ENCODE assay signal across 9 mouse cellular contexts in the genomic region with DNA sequence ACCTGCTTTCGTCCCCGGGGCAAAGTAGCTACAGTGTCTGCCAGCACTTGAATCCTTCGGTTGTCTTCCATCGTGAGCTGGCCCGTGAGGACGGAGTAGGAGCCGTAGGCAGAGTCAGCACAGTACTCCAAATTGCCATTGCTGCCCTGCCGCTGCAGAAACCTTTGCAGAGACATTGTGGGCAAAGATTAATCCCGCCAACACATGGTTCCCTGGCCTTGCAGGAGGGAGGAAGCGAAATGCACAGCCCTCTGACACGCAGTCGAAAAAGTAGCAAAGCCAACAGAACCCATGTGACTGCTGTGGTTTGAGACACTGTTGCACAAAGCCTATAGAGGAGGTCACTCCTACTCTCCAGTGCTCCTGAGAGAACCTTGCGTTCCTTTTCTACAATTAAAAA. TPM values are rescaled to one million over a fixed set of nuclear protein-coding genes. Genes with fewer than 3 reads are reported as not detected.
A peak's percentile ranks its signal among the peaks of the same experiment; 100 is the strongest.
DNase-seq lines count a peak whose midpoint lies in the region; ATAC-seq lines count a peak whose summit lies in the region.
"Had no signal": no experiment of that assay in that cellular context is flagged by ENCODE, and none has a peak within 500 bp of the region (broad histone marks: within the 10 kb centered on the region; RNA-seq: fewer than 3 reads in every experiment).

No protein-coding gene starts in this region.

- H3K27me3 ChIP-seq in liver, embryonic 15.5 days = no peaks in the 10 kb centered on the region
- H3K27me3 ChIP-seq: embryonic facial prominence, embryonic 12.5 days had no signal

- H3K27ac ChIP-seq in liver, embryonic 15.5 days (replicated peaks) = no peak overlapping the region; the same call in 1 of the 2 replicates
- H3K27ac ChIP-seq: embryonic facial prominence, embryonic 12.5 days had no signal

- no peak overlapping the region for H3K9ac ChIP-seq in liver, embryonic 15.5 days
- H3K9ac ChIP-seq: embryonic facial prominence, embryonic 12.5 days had no signal

- DNase-seq in 416B (ENCODE audit: low read depth) = peak; percentile 94
- DNase-seq in CD4-positive, CD25-positive, alpha-beta regulatory T cell, adult 2 months (ENCODE audit: low read depth, low spot score) = peak; percentile 84
- DNase-seq in skeletal muscle tissue, adult 2 months (ENCODE audit: low read depth, low spot score) = peak; percentile 43
- DNase-seq in layer of hippocampus, adult 11-12 months (ENCODE audit: low spot score) = no peak
- no peak for DNase-seq in frontal cortex, postnatal 10 days (ENCODE audit: low spot score in 2 of 2)
- no peak for DNase-seq in frontal cortex, adult 2 months (ENCODE audit: extremely low spot score in 1 of 2, low spot score in 1 of 2)

- H3K36me3 ChIP-seq in liver, embryonic 15.5 days (replicated peaks) = no peaks in the 10 kb centered on the region
- H3K36me3 ChIP-seq: embryonic facial prominence, embryonic 12.5 days had no signal

- H3K4me3 ChIP-seq in liver, embryonic 15.5 days (replicated peaks) = peak overlapping the region; percentile 44
- H3K4me3 ChIP-seq: embryonic facial prominence, embryonic 12.5 days had no signal

- 0 out of 2 replicates have a peak, but pooled peaks cover 9% of the 10 kb centered on the region for H3K4me1 ChIP-seq in liver, embryonic 15.5 days (replicated peaks)
- H3K4me1 ChIP-seq: embryonic facial prominence, embryonic 12.5 days had no signal

- ATAC-seq in liver, embryonic 15.5 days (ENCODE audit: insufficient read depth) = peak; percentile 36; the same call in 1 of the 2 replicates
- no peak for ATAC-seq in frontal cortex, adult (ENCODE audit: low TSS enrichment)

- 30% methylated on average over 13 of the region's 13 CpGs for WGBS in liver, embryonic 15.5 days (ENCODE audit: insufficient replicate concordance)

- peak overlapping the region; percentile 48 for H3K4me2 ChIP-seq in liver, embryonic 15.5 days
- H3K4me2 ChIP-seq: embryonic facial prominence, embryonic 12.5 days had no signal

- no peaks in the 10 kb centered on the region for H3K9me3 ChIP-seq in liver, embryonic 15.5 days (replicated peaks)
- H3K9me3 ChIP-seq: embryonic facial prominence, embryonic 12.5 days had no signal

RNA-seq across cellular contexts. Expression of a gene that starts 35.5 kb away (rescaled TPM):
- polyA plus RNA-seq in liver, embryonic 15.5 days (2015; fragmentation: Nextera tagmentation; extraction: Ambion mirVana) = 3.3 and 3.4 TPM in 2 replicates
- polyA plus RNA-seq in frontal cortex, adult 2 months (2012; rRNA removed) = 0.29 and 0.50 TPM in 2 replicates

Comparison
In these comparisons a context has a peak if more than half of its experiments do, and no peak if none do; other contexts are left out.
1. DNase-seq: peak in 416B (single experiment), CD4-positive, CD25-positive, alpha-beta regulatory T cell, adult 2 months (single experiment) and skeletal muscle tissue, adult 2 months (single experiment); none in layer of hippocampus, adult 11-12 months (single experiment), frontal cortex, postnatal 10 days (0 of 2) and frontal cortex, adult 2 months (0 of 2).